Mouse (Mus musculus) olfactory bulb, adult 2 months (tissue): ENCODE results near the gene Fancc.

Experiments
- CTCF ChIP-seq: fragments of 200-500 bp; IDR thresholded peaks from 2 replicates; pipeline ENCODE4 v1.5.1; 2012; ENCODE audit warnings: low read depth, mild to moderate bottlenecking, low read length, moderate library complexity; ENCODE audit not compliant: insufficient read depth
- POLR2A ChIP-seq: fragments of 200-500 bp; IDR thresholded peaks from 2 replicates; pipeline ENCODE4 v1.6.1; 2012; ENCODE audit warnings: mild to moderate bottlenecking, low read depth, low read length, moderate library complexity; ENCODE audit not compliant: insufficient read depth

GRCm38 (mm10) chr13:63238045-63238444 is 259.0 kb downstream of the Fancc start:
- TF ChIP-seq CTCF (no peak), POLR2A (no peak)
